Mouse (Mus musculus) G1E (cell line): ENCODE data around the gene Mknk1. TPM values are rescaled to one million over a fixed set of nuclear protein-coding genes. Genes with fewer than 3 reads are reported as not detected.

ENCODE experiments used
- ATAC-seq: 2 replicates; pipeline ENCODE4 v1.8.0; 2016; ENCODE audit warnings: mild to moderate bottlenecking; ENCODE audit not compliant: insufficient number of reproducible peaks, poor library complexity, low FRiP score, severe bottlenecking; ENCODE audit errors: extremely low read depth
- DNase-seq: peaks from one replicate; pipeline ENCODE4 v3.0.0; 2012; ENCODE audit warnings: low spot score
- H3K27me3 ChIP-seq: 2 replicates; pipeline ENCODE4 v1.6.1; 2012; ENCODE audit warnings: mild to moderate bottlenecking, low read length, inconsistent platforms; ENCODE audit not compliant: insufficient read depth
- H3K36me3 ChIP-seq: replicated peaks from 2 replicates; pipeline ENCODE3; 2012; ENCODE audit warnings: mild to moderate bottlenecking, inconsistent platforms
- H3K4me1 ChIP-seq: 2 replicates; pipeline ENCODE4 v1.6.1; 2012; ENCODE audit warnings: low read depth, low read length, inconsistent platforms, mixed read lengths; ENCODE audit not compliant: insufficient read depth
- H3K4me3 ChIP-seq: 2 replicates; pipeline ENCODE4 v1.5.1; 2012; ENCODE audit warnings: low read depth, mild to moderate bottlenecking, inconsistent platforms, low read length, moderate library complexity, mixed read lengths
- H3K9me3 ChIP-seq: replicated peaks from 2 replicates; pipeline ENCODE4 v1.6.1; 2012; ENCODE audit warnings: inconsistent platforms
- CTCF ChIP-seq: IDR thresholded peaks from 2 replicates; pipeline ENCODE4 v1.5.1; 2012; ENCODE audit warnings: low read depth, low read length, inconsistent platforms, mixed read lengths
- GATA1 ChIP-seq: IDR thresholded peaks from 2 replicates; pipeline ENCODE4 v1.6.1; 2012; ENCODE audit warnings: borderline replicate concordance, low read length, inconsistent platforms, mixed read lengths
- GATA2 ChIP-seq: IDR thresholded peaks from 2 replicates; pipeline ENCODE4 v1.6.1; 2012; ENCODE audit warnings: low read depth, low read length, inconsistent platforms, borderline replicate concordance
- POLR2AphosphoS5 ChIP-seq: IDR thresholded peaks from 2 replicates; pipeline ENCODE4 v1.6.1; 2012; ENCODE audit warnings: low read depth, low read length, inconsistent platforms; ENCODE audit not compliant: insufficient replicate concordance
- TAL1 ChIP-seq: conservative IDR thresholded peaks from 2 replicates; pipeline ENCODE4 v1.6.1; 2012; ENCODE audit warnings: low read depth, low read length, inconsistent platforms, mixed read lengths
- polyA plus RNA-seq: library from polyadenylated mRNA; stranded (reverse); fragments of >175 nt; gene quantifications from 2 replicates; pipeline ENCODE4 v1.2.3, GENCODE M21; 2012
- total RNA-seq, 2 experiments: library from RNA; stranded (forward) in 1 of 2; stranded (reverse) in 1 of 2; fragments of 200-1000 nt in 1 of 2; fragments of >200 nt in 1 of 2; fragmentation: Nextera tagmentation in 1 of 2; gene quantifications; 2 replicates each; pipeline ENCODE4 v1.2.3; 2014 to 2017

Gene Mknk1
- total and polyA plus RNA-seq, 3 experiments, result 39.8 to 111 (median 86.9) TPM

DNA sequence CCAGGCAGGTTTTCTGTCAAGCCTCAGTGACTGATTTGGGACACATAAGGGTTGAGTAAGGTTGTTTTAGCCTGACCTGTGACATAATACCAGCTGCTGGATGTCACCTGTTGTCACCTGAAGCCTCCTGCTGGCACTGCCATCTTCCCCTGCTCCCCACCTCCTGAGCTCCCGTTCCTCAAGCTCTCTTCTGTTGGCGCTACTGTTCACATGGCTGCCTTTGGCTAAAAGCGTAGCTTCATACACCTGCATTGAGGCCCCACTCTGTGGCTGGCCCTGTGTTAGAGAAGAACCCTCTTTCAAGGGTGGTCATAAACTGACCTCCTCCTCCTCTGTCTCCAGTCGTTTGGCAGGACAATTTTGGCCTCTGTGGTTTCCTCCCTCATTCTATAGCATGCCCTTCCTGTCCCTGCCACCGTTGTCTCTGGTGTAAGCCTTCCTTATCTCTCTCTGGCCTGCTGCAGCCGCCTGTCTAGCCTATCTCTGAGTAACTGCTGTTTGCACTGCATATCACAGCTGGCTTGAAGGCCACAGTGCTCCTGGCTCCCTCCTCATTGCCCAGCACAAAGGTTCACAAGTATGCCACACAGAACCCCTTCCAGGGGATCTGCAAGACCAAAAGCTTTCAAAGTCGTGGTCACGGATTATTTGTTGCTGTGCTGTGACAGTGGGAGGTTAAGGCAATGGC, 10.1 kb downstream of the Mknk1 start:
- H3K36me3 ChIP-seq, result peaks cover 89% of the 10 kb centered on the region
- TF ChIP-seq TAL1 (peak; percentile 100), GATA1 (no peak), GATA2 (peak; percentile 77; the same call in 1 of the 2 replicates), POLR2AphosphoS5 (no peak)
- peak overlapping the region; percentile 58; the same call in 1 of the 2 replicates for H3K4me3 ChIP-seq
- ATAC-seq, result peak; percentile 95
- peaks cover 78% of the 10 kb centered on the region for H3K4me1 ChIP-seq
- no peaks in the 10 kb centered on the region for H3K9me3 ChIP-seq
- DNase-seq, result peak; percentile 78
- H3K27me3 ChIP-seq, result no peaks in the 10 kb centered on the region

DNA sequence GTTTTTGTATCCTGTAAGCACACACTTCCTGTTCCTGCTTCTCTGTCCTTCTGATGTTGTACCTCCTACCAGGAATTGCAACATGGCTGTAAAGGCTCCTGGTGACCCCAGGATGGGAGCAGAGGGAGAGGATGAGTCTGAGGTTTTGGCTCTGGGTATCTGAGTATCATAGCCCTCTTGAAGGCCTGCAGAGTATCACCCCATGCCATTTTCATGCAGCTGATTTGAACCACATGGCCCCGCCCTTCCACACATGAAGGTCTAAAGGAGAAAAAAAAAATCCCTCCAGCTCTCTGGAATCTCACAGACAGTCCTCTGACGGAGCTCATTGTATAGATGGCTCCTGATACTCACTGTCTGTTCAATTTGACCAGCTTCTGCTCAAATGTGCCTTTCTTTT, 11.1 kb downstream of the Mknk1 start:
- no peak for TF ChIP-seq TAL1
- no peak for TF ChIP-seq GATA1
- no peak for TF ChIP-seq CTCF
- no peak for TF ChIP-seq GATA2
- no peak for TF ChIP-seq POLR2AphosphoS5
- no peak for DNase-seq
- Histone ChIP-seq H3K4me1 (peaks cover 80% of the 10 kb centered on the region), H3K36me3 (peaks cover 90% of the 10 kb centered on the region), H3K4me3 (peak overlapping the region; percentile 58; the same call in 1 of the 2 replicates), H3K27me3 (no peaks in the 10 kb centered on the region), H3K9me3 (no peaks in the 10 kb centered on the region)
- no peak for ATAC-seq

DNA sequence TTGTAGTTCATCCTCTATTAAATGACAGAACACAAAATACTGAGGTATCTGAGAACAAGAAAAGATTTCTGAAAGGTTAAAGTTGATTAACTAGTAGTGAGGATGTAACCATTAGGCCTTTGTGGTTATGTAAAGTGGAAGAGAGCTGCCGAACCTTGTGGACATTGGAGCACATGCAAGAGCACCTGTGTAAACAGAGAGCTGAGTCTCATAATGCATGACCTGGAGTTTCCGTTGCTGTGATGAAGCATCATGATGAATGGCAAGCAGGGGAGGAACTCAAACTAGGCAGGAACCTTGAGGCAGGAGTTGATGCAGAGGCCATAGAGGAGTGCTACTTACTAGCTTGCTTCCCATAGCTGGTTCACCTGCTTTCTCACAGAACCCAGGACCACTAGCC, 11.6 kb downstream of the Mknk1 start:
- TF ChIP-seq POLR2AphosphoS5 (no peak), TAL1 (no peak), GATA1 (no peak), CTCF (no peak), GATA2 (no peak)
- DNase-seq, result no peak
- Histone ChIP-seq H3K27me3 (no peaks in the 10 kb centered on the region), H3K9me3 (no peaks in the 10 kb centered on the region), H3K4me1 (peaks cover 80% of the 10 kb centered on the region), H3K36me3 (peaks cover 90% of the 10 kb centered on the region), H3K4me3 (no peak overlapping the region)
- ATAC-seq, result no peak

DNA sequence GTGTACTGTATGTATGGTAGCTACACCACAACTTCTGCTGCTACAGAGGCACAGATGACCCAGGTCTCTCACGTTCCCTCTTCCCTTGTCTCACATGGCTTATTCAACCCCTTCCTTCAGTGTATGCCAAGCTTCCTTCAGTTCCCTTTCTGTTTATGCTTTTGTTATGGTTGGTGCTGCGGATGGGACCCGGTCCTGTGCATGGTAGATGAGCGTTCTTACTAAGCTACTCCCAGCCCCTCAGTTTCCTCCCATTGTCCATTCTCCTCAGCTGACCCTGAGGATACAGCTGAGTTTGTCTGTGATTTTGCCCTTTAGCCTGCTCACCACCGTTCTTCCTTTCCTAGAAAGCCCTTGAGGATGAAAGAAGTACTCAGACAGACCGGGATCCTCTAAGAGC, 12.6 kb downstream of the Mknk1 start:
- Histone ChIP-seq H3K4me3 (no peak overlapping the region), H3K27me3 (no peaks in the 10 kb centered on the region), H3K36me3 (peaks cover 88% of the 10 kb centered on the region), H3K9me3 (no peaks in the 10 kb centered on the region), H3K4me1 (peaks cover 83% of the 10 kb centered on the region)
- no peak for ATAC-seq
- TF ChIP-seq POLR2AphosphoS5 (no peak), GATA2 (no peak), TAL1 (no peak), GATA1 (no peak), CTCF (no peak)
- DNase-seq, result no peak

DNA sequence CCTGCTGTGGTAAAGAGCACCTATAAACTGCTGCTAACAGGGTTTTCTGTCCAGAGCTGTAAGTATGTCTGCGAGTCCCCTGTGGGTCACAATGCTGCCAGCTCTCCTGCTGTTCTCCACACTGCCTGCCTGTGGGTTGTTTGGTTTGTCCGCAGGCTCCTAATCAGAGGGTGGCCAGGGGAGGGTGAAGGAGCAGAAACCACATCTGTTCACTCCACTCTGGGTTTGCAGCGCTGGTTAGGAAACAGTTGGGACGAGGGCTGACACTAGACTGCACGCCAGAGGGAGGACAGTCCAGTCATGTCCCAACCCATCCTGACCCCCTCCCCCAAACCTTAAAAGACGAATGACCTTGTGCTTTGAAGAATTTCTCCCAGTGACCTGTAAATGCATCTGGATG, 16.1 kb downstream of the Mknk1 start:
- Histone ChIP-seq H3K27me3 (no peaks in the 10 kb centered on the region), H3K36me3 (peaks cover 91% of the 10 kb centered on the region), H3K4me3 (peak overlapping the region; percentile 36; the same call in 1 of the 2 replicates), H3K9me3 (no peaks in the 10 kb centered on the region), H3K4me1 (peaks cover 80% of the 10 kb centered on the region)
- DNase-seq (no peak), ATAC-seq (no peak)
- TF ChIP-seq GATA2 (no peak), TAL1 (0 out of 2 replicates have a peak, but pooled peaks have one; percentile 16)

DNA sequence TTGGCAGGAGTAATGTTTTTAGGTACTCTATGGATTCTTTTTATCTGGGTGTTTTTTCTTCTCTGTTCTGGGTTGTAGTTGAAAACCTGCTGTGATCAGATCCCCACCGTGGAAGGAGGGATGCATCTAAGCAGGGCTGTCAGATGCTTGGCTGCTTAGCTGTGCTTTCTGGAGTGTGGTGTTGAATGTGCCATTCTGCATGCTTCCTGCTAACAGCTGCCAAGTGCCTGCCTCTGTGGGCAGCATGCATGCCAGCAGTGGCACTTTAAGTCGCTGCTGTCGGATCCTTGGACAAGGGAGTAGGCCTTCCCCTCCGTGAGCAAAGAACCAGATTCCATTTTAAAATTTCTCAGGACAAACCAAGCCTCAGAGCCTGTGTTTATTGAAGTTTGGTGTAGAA, 16.6 kb downstream of the Mknk1 start:
- Histone ChIP-seq H3K4me1 (peaks cover 75% of the 10 kb centered on the region), H3K36me3 (peaks cover 91% of the 10 kb centered on the region), H3K9me3 (no peaks in the 10 kb centered on the region), H3K4me3 (peak overlapping the region; percentile 53; the same call in 1 of the 2 replicates), H3K27me3 (no peaks in the 10 kb centered on the region)
- ATAC-seq (no peak), DNase-seq (no peak)
- TF ChIP-seq POLR2AphosphoS5 (no peak), GATA2 (no peak), CTCF (no peak), TAL1 (no peak), GATA1 (no peak)
